Comparison of ENCODE assay signal across 1 mouse cellular context in the genomic region with DNA sequence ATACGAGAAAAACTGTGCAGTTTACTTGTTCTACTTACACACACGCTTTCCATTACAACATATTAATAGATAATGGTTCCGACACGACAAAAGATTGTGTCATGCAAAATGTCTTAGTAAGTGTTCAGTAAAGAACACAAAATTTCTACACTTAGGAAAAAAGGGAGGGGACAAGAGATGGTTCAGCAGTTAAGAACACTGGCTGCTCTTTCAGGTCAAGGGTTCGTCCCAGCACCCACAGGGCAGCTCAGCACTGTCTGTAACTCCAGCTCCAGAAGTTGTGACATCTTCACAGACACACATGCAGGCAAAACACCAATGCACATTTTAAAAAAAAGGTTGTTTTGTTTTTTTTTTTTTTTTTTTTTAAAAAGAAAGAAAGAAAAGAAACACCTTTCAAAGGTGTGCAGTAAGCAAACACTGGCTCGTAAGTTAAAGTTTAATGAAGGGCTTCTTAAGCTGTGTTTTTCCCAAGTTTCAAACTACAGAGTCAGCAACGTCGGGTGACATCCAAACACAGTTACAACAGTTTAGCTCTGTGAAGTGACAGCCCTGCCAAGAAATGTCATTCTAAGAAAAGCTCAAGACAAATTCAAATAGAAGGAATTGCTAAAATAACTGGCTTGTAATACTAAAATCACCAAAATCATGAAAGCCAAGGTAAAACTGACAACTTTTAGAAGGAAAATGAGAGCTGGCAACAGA.
TF ChIP-seq lines count a peak whose summit lies in the region.

No protein-coding gene starts in this region.

TF ChIP-seq in CH12.LX, 34 proteins besides CTCF, POLR2A, EP300 and RAD21 (continued from another document):
- TF ChIP-seq ZC3H11A (IDR thresholded peaks at IDR 0.05; ENCODE audit: low read depth, low read length): no peak
- TF ChIP-seq MAX (IDR thresholded peaks at IDR 0.05; ENCODE audit: low read length): no peak
- no peak for TF ChIP-seq UBTF (IDR thresholded peaks at IDR 0.05; ENCODE audit: low read depth, low read length)
- no peak for TF ChIP-seq MYC (IDR thresholded peaks at IDR 0.05; ENCODE audit: low read depth, low read length)
- TF ChIP-seq POLR2AphosphoS2 (IDR thresholded peaks at IDR 0.05; ENCODE audit: low read depth, low read length): no peak
